Mouse (Mus musculus) cerebellum, adult 2 months (tissue): ENCODE results near the gene Cachd1.

Experiments
- CTCF ChIP-seq: fragments of 200-500 bp; IDR thresholded peaks from 2 replicates; pipeline ENCODE4 v1.5.1; 2011; ENCODE audit warnings: low read depth, mild to moderate bottlenecking, control low read depth, low read length, moderate library complexity, borderline replicate concordance; ENCODE audit not compliant: insufficient read depth
- POLR2A ChIP-seq: fragments of 200-500 bp; IDR thresholded peaks from 2 replicates; pipeline ENCODE4 v1.6.1; 2011; ENCODE audit warnings: low read length, control low read depth, borderline replicate concordance; ENCODE audit not compliant: insufficient read depth

- TF ChIP-seq CTCF (no peak), POLR2A (no peak)
Measured at GRCm38 (mm10) chr4:100811802-100812510, 35.5 kb downstream of the Cachd1 start.
